Mouse (Mus musculus): ENCODE measurements at regions not wholly inside any gene's neighbourhood (a gene's known extent, or its start where the extent isn't known, plus 50 kb on each side); places are given as distances from the start of the nearest gene placed in this dataset.

- in situ Hi-C loops (cut with MboI; ENCODE audit: low pct_unique_long_range_greater_than_20kb), result no loop called here
- ChIA-PET POLR2A (no interaction called here), CTCF (interaction anchor here (1.7 to 1.8 kb wide), 2 partner anchors 10 to 13 kb away, joined by 5 read pairs; no protein-coding TSS in a partner anchor)
- no peak for DNase-seq (ENCODE audit: low read depth, low spot score)
- no peak for ATAC-seq
- H3K27me3 ChIP-seq, result no peaks in the 10 kb centered on the region
- no peak for TF ChIP-seq CTCF (IDR thresholded peaks at IDR 0.05)
Observed at GRCm38 (mm10) chr11:64187488-64188444, 108.5 kb upstream of the Cox10 start.

GRCm38 (mm10) chr11:64187007-64187406 lies 107.7 kb upstream of the Cox10 start:
- H3K27me3 ChIP-seq, result no peaks in the 10 kb centered on the region
- CTCF ChIA-PET, result no interaction called here
- ATAC-seq (no peak), DNase-seq (ENCODE audit: low read depth, low spot score) (no peak)
- POLR2A ChIA-PET, result no interaction called here
- TF ChIP-seq CTCF (IDR thresholded peaks at IDR 0.05), result no peak
- in situ Hi-C loops (cut with MboI; ENCODE audit: low pct_unique_long_range_greater_than_20kb), result no loop called here

- H3K27me3 ChIP-seq, result no peaks in the 10 kb centered on the region
Observed at GRCm38 (mm10) chr11:64186590-64186989, 107.3 kb upstream of the Cox10 start.

GRCm38 (mm10) chr11:64180036-64180435 lies 100.8 kb upstream of the Cox10 start:
- H3K27me3 ChIP-seq, result no peaks in the 10 kb centered on the region
- ATAC-seq, result peak; percentile 84
- in situ Hi-C loops (cut with MboI; ENCODE audit: low pct_unique_long_range_greater_than_20kb), result no loop called here
- TF ChIP-seq CTCF (IDR thresholded peaks at IDR 0.05), result no peak
- peak; percentile 30 for DNase-seq (ENCODE audit: low read depth, low spot score)
- POLR2A ChIA-PET, result interaction anchor here (0.8 kb wide), 1 partner anchor 11 kb away, joined by 3 read pairs; no protein-coding TSS in a partner anchor
- CTCF ChIA-PET, result interaction anchor here (1.1 to 1.5 kb wide), 3 partner anchors 9 to 19 kb away, joined by 3 read pairs; no protein-coding TSS in a partner anchor

More at GRCm38 (mm10) chr11:64186590-64186989, 107.3 kb upstream of the Cox10 start:
- DNase-seq (ENCODE audit: low read depth, low spot score) (no peak), ATAC-seq (no peak)
- ChIA-PET POLR2A (no interaction called here), CTCF (no interaction called here)
- TF ChIP-seq CTCF (IDR thresholded peaks at IDR 0.05), result no peak
- in situ Hi-C loops (cut with MboI; ENCODE audit: low pct_unique_long_range_greater_than_20kb), result no loop called here

- DNase-seq (ENCODE audit: low read depth, low spot score) (no peak), ATAC-seq (no peak)
- ChIA-PET POLR2A (no interaction called here), CTCF (no interaction called here)
- H3K27me3 ChIP-seq, result no peaks in the 10 kb centered on the region
- no peak for TF ChIP-seq CTCF (IDR thresholded peaks at IDR 0.05)
- in situ Hi-C loops (cut with MboI; ENCODE audit: low pct_unique_long_range_greater_than_20kb), result no loop called here
Observed at GRCm38 (mm10) chr11:64173421-64174062, 94.3 kb upstream of the Cox10 start.

- ATAC-seq, result no peak
- in situ Hi-C loops (cut with MboI; ENCODE audit: low pct_unique_long_range_greater_than_20kb), result no loop called here
Observed at GRCm38 (mm10) chr11:64172926-64173325, 93.7 kb upstream of the Cox10 start.

GRCm38 (mm10) chr11:64168626-64169025 lies 89.4 kb upstream of the Cox10 start:
- no peaks in the 10 kb centered on the region for H3K27me3 ChIP-seq
- ChIA-PET POLR2A (interaction anchor here (1.0 kb wide), 1 partner anchor 11 kb away, joined by 3 read pairs; no protein-coding TSS in a partner anchor), CTCF (interaction anchor here (1.2 to 1.4 kb wide), 2 partner anchors 26 to 339 kb away, joined by 3 read pairs; no protein-coding TSS in a partner anchor)
- in situ Hi-C loops (cut with MboI; ENCODE audit: low pct_unique_long_range_greater_than_20kb), result no loop called here
- ATAC-seq (no peak), DNase-seq (ENCODE audit: low read depth, low spot score) (no peak)
- TF ChIP-seq CTCF (IDR thresholded peaks at IDR 0.05), result no peak

More at GRCm38 (mm10) chr11:64172926-64173325, 93.7 kb upstream of the Cox10 start:
- CTCF ChIA-PET, result no interaction called here
- DNase-seq (ENCODE audit: low read depth, low spot score), result no peak
- no peaks in the 10 kb centered on the region for H3K27me3 ChIP-seq
- POLR2A ChIA-PET, result no interaction called here
- TF ChIP-seq CTCF (IDR thresholded peaks at IDR 0.05), result no peak

- H3K27me3 ChIP-seq, result no peaks in the 10 kb centered on the region
- DNase-seq (ENCODE audit: low read depth, low spot score), result no peak
- no peak for TF ChIP-seq CTCF (IDR thresholded peaks at IDR 0.05)
- in situ Hi-C loops (cut with MboI; ENCODE audit: low pct_unique_long_range_greater_than_20kb), result no loop called here
- ChIA-PET POLR2A (interaction anchor here (0.5 kb wide), 1 partner anchor 1813 kb away, joined by 4 read pairs; no protein-coding TSS in a partner anchor), CTCF (interaction anchor here (0.8 kb wide), 1 partner anchor 10 kb away, joined by 3 read pairs; no protein-coding TSS in a partner anchor)
- no peak for ATAC-seq
Observed at GRCm38 (mm10) chr11:64164796-64165195, 85.5 kb upstream of the Cox10 start.

- ChIA-PET POLR2A (no interaction called here), CTCF (no interaction called here)
- in situ Hi-C loops (cut with MboI; ENCODE audit: low pct_unique_long_range_greater_than_20kb), result no loop called here
- no peaks in the 10 kb centered on the region for H3K27me3 ChIP-seq
- no peak for TF ChIP-seq CTCF (IDR thresholded peaks at IDR 0.05)
- ATAC-seq, result no peak
- DNase-seq (ENCODE audit: low read depth, low spot score), result no peak
Observed at GRCm38 (mm10) chr11:64158281-64158680, 79.0 kb upstream of the Cox10 start.

- DNase-seq (ENCODE audit: low read depth, low spot score) (no peak), ATAC-seq (no peak)
- in situ Hi-C loops (cut with MboI; ENCODE audit: low pct_unique_long_range_greater_than_20kb), result no loop called here
- no peak for TF ChIP-seq CTCF (IDR thresholded peaks at IDR 0.05)
- POLR2A ChIA-PET, result no interaction called here
- H3K27me3 ChIP-seq, result no peaks in the 10 kb centered on the region
- CTCF ChIA-PET, result no interaction called here
Observed at GRCm38 (mm10) chr11:64156640-64157039, 77.4 kb upstream of the Cox10 start.

- in situ Hi-C loops (cut with MboI; ENCODE audit: low pct_unique_long_range_greater_than_20kb), result no loop called here
- ATAC-seq (no peak), DNase-seq (ENCODE audit: low read depth, low spot score) (no peak)
- ChIA-PET CTCF (no interaction called here), POLR2A (no interaction called here)
- H3K27me3 ChIP-seq, result no peaks in the 10 kb centered on the region
- TF ChIP-seq CTCF (IDR thresholded peaks at IDR 0.05), result no peak
Observed at GRCm38 (mm10) chr11:64139483-64139882, 60.2 kb upstream of the Cox10 start.

Data from Patski (cell line).